In genomic region chr7:75515472-75515871, GRCm38 (mm10) we compare ENCODE assay signal across 17 mouse cellular contexts.
DNase-seq lines count a peak whose midpoint lies in the region; TF ChIP-seq lines count a peak whose summit lies in the region.
"Had no signal": no experiment of that assay in that cellular context is flagged by ENCODE, and none has a peak within 500 bp of the region (broad histone marks: within the 10 kb centered on the region; RNA-seq: fewer than 3 reads in every experiment).

No protein-coding gene starts in this region.

- no peak for TF ChIP-seq CTCF in liver, adult 2 months (IDR thresholded peaks at IDR 0.05; ENCODE audit: low read depth, low read length)

- DNase-seq in kidney, adult 9 months: peak; percentile 43
- DNase-seq in kidney, postnatal 10 days: no peak
- no peak for DNase-seq in liver, adult 2 months (ENCODE audit: extremely low read depth, low read depth, low spot score)
- no peak for DNase-seq in liver
- peak; percentile 24 for DNase-seq in brain, adult 2 months (ENCODE audit: low read depth, low spot score)
- DNase-seq in frontal cortex, postnatal 25 days (ENCODE audit: low spot score in 2 of 2): no peak
- DNase-seq in urinary bladder, postnatal 36 days (ENCODE audit: low spot score in 2 of 2): no peak
- DNase-seq: cerebellum, adult 11-12 months; heart, postnatal 14 days; lung, postnatal 4 days had no signal

- no peak overlapping the region for H3K4me3 ChIP-seq in liver, adult 2 months (ENCODE audit: insufficient read depth, low read depth, low read length)
- H3K4me3 ChIP-seq: embryonic facial prominence, embryonic 12.5 days; erythroblast, embryonic 14.5 days; forebrain, embryonic 12.5 days; heart, embryonic 13.5 days; hindbrain, embryonic 12.5 days; layer of hippocampus, adult 2 months; limb, embryonic 13.5 days had no signal

- no peaks in the 10 kb centered on the region for H3K27me3 ChIP-seq in liver, adult 2 months (ENCODE audit: control insufficient read depth, insufficient read depth, low read length)
- H3K27me3 ChIP-seq: embryonic facial prominence, embryonic 12.5 days; forebrain, embryonic 12.5 days; heart, embryonic 13.5 days; hindbrain, embryonic 12.5 days; limb, embryonic 13.5 days had no signal

- 77% methylated on average over 6 of the region's 6 CpGs for WGBS in liver, adult 2 months

- no peak for TF ChIP-seq POLR2A in liver, adult 2 months (IDR thresholded peaks at IDR 0.05; ENCODE audit: extremely low read depth, insufficient read depth, low read length)

- no peak overlapping the region for H3K9ac ChIP-seq in liver, adult 2 months (ENCODE audit: low read depth, low read length)
- H3K9ac ChIP-seq: embryonic facial prominence, embryonic 12.5 days; forebrain, embryonic 12.5 days; heart, embryonic 13.5 days; hindbrain, embryonic 12.5 days; limb, embryonic 13.5 days had no signal

- H3K27ac ChIP-seq in liver, adult 2 months (replicated peaks; ENCODE audit: insufficient read depth, low read depth, low read length): 0 out of 2 replicates have a peak overlapping the region, but pooled peaks have one; percentile 0
- H3K27ac ChIP-seq: embryonic facial prominence, embryonic 12.5 days; forebrain, embryonic 12.5 days; heart, embryonic 13.5 days; hindbrain, embryonic 12.5 days; layer of hippocampus, adult 2 months; limb, embryonic 13.5 days had no signal

- peaks cover 31% of the 10 kb centered on the region for H3K79me2 ChIP-seq in liver, adult 2 months (ENCODE audit: control insufficient read depth, insufficient read depth, low read length)

- H3K4me1 ChIP-seq in liver, adult 2 months (ENCODE audit: control insufficient read depth, insufficient read depth, low read length): peaks cover 21% of the 10 kb centered on the region

- H3K36me3 ChIP-seq in liver, adult 2 months (ENCODE audit: control insufficient read depth, insufficient read depth, low read length): no peaks in the 10 kb centered on the region
- H3K36me3 ChIP-seq: embryonic facial prominence, embryonic 12.5 days; forebrain, embryonic 12.5 days; heart, embryonic 13.5 days; hindbrain, embryonic 12.5 days; limb, embryonic 13.5 days had no signal

Comparison
In these comparisons a context has a peak if more than half of its experiments do, and no peak if none do; other contexts are left out.
1. DNase-seq: peak in kidney, adult 9 months (single experiment) and brain, adult 2 months (single experiment); none in kidney, postnatal 10 days (single experiment), liver, adult 2 months (single experiment), liver (single experiment), frontal cortex, postnatal 25 days (0 of 2) and urinary bladder, postnatal 36 days (0 of 2).